Mouse (Mus musculus): ENCODE measurements around the gene Tmprss11f. TPM values are rescaled to one million over a fixed set of nuclear protein-coding genes. Genes with fewer than 3 reads are reported as not detected.
A peak's percentile ranks its signal among the peaks of the same experiment; 100 is the strongest.
"Not testable (repeated sequence)": the region's sequence is repeated elsewhere in the genome, so short reads cannot be mapped to it uniquely, and the experiment has no call there.

Gene Tmprss11f
- 0.03 TPM in 1 of 2 replicates, not detected in the other for polyA plus RNA-seq (2015; fragmentation: Nextera tagmentation; extraction: Ambion mirVana)

DNA sequence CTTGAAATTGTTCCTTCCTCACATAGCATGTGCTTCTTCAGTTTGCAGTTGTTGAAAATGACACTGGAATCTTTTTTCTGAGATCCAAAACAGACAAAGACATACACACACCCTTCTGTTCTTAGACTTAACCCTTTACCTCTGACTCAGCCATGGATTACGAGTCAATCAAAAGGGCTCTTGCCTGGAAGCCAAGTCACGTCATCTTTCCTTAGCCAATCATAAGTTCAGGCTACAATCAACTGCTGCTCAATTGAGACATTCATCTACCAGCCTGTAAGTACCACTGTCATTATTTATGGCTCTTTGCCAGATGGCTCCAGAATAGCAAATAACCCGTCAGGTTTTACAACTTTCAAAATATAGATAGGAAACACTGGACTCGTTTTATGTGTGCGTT lies at the start of gene Tmprss11f:
TSS of gene Tmprss11f (minus strand) at position 101 of the 400 bp plus-strand sequence.
- H3K27ac ChIP-seq, result no peak within 1 kb of the TSS
- no peak for ATAC-seq (replicated peaks; ENCODE audit: low FRiP score, low read depth)
- no peak for TF ChIP-seq CTCF (IDR thresholded peaks at IDR 0.05; ENCODE audit: low read depth)
- H3K27me3 ChIP-seq (ENCODE audit: insufficient read depth, low read length), result no peaks in the 10 kb centered on the region
- no peak within 1 kb of the TSS for H3K9ac ChIP-seq (ENCODE audit: low read depth, low read length)
- WGBS, result 62% methylated on average over 5 of the region's 5 CpGs
- no peak within 1 kb of the TSS for H3K4me2 ChIP-seq (ENCODE audit: low read length)
- no peaks in the 10 kb centered on the region for H3K9me3 ChIP-seq (replicated peaks; ENCODE audit: low read length)
- no peak for DNase-seq (ENCODE audit: low spot score)
- H3K4me3 ChIP-seq (replicated peaks; ENCODE audit: low read depth, low read length), result no peak within 1 kb of the TSS
- H3K4me1 ChIP-seq (replicated peaks; ENCODE audit: insufficient read depth, low read length), result no peaks in the 10 kb centered on the region
- no peaks in the 10 kb centered on the region for H3K36me3 ChIP-seq (ENCODE audit: insufficient read depth, low read length)

DNA sequence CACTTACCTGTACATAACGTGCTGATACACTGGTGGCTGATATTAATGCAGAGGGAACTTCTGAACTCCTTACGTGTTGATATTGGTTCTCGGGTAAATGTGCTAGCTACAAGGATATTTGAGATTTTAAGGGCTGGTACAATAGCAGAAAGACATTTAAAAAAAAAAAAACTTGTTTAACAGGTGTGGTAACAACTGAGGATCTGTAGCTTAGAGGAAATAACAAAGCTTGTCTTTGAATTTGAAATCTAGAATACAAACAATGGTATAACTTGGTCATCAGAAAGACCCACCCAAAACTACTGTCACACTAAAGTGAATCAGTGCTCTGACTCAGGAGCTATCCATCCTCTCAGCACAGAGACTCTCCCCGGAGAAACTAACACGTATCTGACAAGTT lies 44.0 kb upstream of the Tmprss11f start, which contains the start of gene Tmprss11b:
TSS of gene Tmprss11b (minus strand) at position 101 of the 400 bp plus-strand sequence.
- no peak within 1 kb of the TSS for H3K4me3 ChIP-seq (replicated peaks; ENCODE audit: low read depth, low read length)
- H3K9ac ChIP-seq (ENCODE audit: low read depth, low read length), result no peak within 1 kb of the TSS
- no peak for ATAC-seq (replicated peaks; ENCODE audit: low FRiP score, low read depth)
- no peak within 1 kb of the TSS for H3K27ac ChIP-seq
- no peaks in the 10 kb centered on the region for H3K36me3 ChIP-seq (ENCODE audit: insufficient read depth, low read length)
- no peak for TF ChIP-seq CTCF (IDR thresholded peaks at IDR 0.05; ENCODE audit: low read depth)
- no peak for DNase-seq (ENCODE audit: low spot score)
- no peak within 1 kb of the TSS for H3K4me2 ChIP-seq (ENCODE audit: low read length)
- no peaks in the 10 kb centered on the region for H3K4me1 ChIP-seq (replicated peaks; ENCODE audit: insufficient read depth, low read length)
- WGBS, result 69% methylated on average over 5 of the region's 5 CpGs
- no peaks in the 10 kb centered on the region for H3K27me3 ChIP-seq (ENCODE audit: insufficient read depth, low read length)
- H3K9me3 ChIP-seq (replicated peaks; ENCODE audit: low read length), result no peaks in the 10 kb centered on the region

GRCm38 (mm10) chr5:86649185-86649584 lies 17.0 kb upstream of the Tmprss11f start:
- peak; percentile 57 for DNase-seq (ENCODE audit: low spot score)
- peak; percentile 57 for TF ChIP-seq CTCF (IDR thresholded peaks at IDR 0.05; ENCODE audit: low read depth)
- not testable (repeated sequence) for H3K4me3 ChIP-seq (replicated peaks; ENCODE audit: low read depth, low read length); H3K36me3 ChIP-seq (ENCODE audit: insufficient read depth, low read length); H3K4me1 ChIP-seq (replicated peaks; ENCODE audit: insufficient read depth, low read length); H3K27ac ChIP-seq; ATAC-seq (replicated peaks; ENCODE audit: low FRiP score, low read depth); H3K9ac ChIP-seq (ENCODE audit: low read depth, low read length); H3K9me3 ChIP-seq (replicated peaks; ENCODE audit: low read length); H3K4me2 ChIP-seq (ENCODE audit: low read length); H3K27me3 ChIP-seq (ENCODE audit: insufficient read depth, low read length)
- WGBS, result 33% methylated on average over 4 of the region's 4 CpGs

GRCm38 (mm10) chr5:86640795-86641194 lies 8.6 kb upstream of the Tmprss11f start:
- H3K4me2 ChIP-seq (ENCODE audit: low read length), result no peak overlapping the region
- WGBS, result 59% methylated on average over 3 of the region's 3 CpGs
- no peaks in the 10 kb centered on the region for H3K36me3 ChIP-seq (ENCODE audit: insufficient read depth, low read length)
- no peaks in the 10 kb centered on the region for H3K27me3 ChIP-seq (ENCODE audit: insufficient read depth, low read length)
- no peak overlapping the region for H3K9ac ChIP-seq (ENCODE audit: low read depth, low read length)
- TF ChIP-seq CTCF (IDR thresholded peaks at IDR 0.05; ENCODE audit: low read depth), result no peak
- no peak for DNase-seq (ENCODE audit: low spot score)
- no peak overlapping the region for H3K4me3 ChIP-seq (replicated peaks; ENCODE audit: low read depth, low read length)
- H3K9me3 ChIP-seq (replicated peaks; ENCODE audit: low read length), result no peaks in the 10 kb centered on the region
- no peaks in the 10 kb centered on the region for H3K4me1 ChIP-seq (replicated peaks; ENCODE audit: insufficient read depth, low read length)
- no peak overlapping the region for H3K27ac ChIP-seq
- ATAC-seq (replicated peaks; ENCODE audit: low FRiP score, low read depth), result no peak

- 66% methylated on average over 2 of the region's 2 CpGs for WGBS
- no peak overlapping the region for H3K4me3 ChIP-seq (replicated peaks; ENCODE audit: low read depth, low read length)
- no peaks in the 10 kb centered on the region for H3K27me3 ChIP-seq (ENCODE audit: insufficient read depth, low read length)
- H3K4me2 ChIP-seq (ENCODE audit: low read length), result no peak overlapping the region
- ATAC-seq (replicated peaks; ENCODE audit: low FRiP score, low read depth) (no peak), DNase-seq (ENCODE audit: low spot score) (no peak)
- H3K9me3 ChIP-seq (replicated peaks; ENCODE audit: low read length), result no peaks in the 10 kb centered on the region
- no peak for TF ChIP-seq CTCF (IDR thresholded peaks at IDR 0.05; ENCODE audit: low read depth)
- no peaks in the 10 kb centered on the region for H3K36me3 ChIP-seq (ENCODE audit: insufficient read depth, low read length)
- H3K4me1 ChIP-seq (replicated peaks; ENCODE audit: insufficient read depth, low read length), result no peaks in the 10 kb centered on the region
- no peak overlapping the region for H3K27ac ChIP-seq
- H3K9ac ChIP-seq (ENCODE audit: low read depth, low read length), result no peak overlapping the region
These were observed 1.5 kb downstream of the Tmprss11f start for GRCm38 (mm10) chr5:86630700-86631099.

GRCm38 (mm10) chr5:86621778-86622177 lies 10.4 kb downstream of the Tmprss11f start:
- no peak for ATAC-seq (replicated peaks; ENCODE audit: low FRiP score, low read depth)
- no peaks in the 10 kb centered on the region for H3K36me3 ChIP-seq (ENCODE audit: insufficient read depth, low read length)
- no peak for DNase-seq (ENCODE audit: low spot score)
- no peaks in the 10 kb centered on the region for H3K27me3 ChIP-seq (ENCODE audit: insufficient read depth, low read length)
- no peak overlapping the region for H3K9ac ChIP-seq (ENCODE audit: low read depth, low read length)
- no peak for TF ChIP-seq CTCF (IDR thresholded peaks at IDR 0.05; ENCODE audit: low read depth)
- H3K4me1 ChIP-seq (replicated peaks; ENCODE audit: insufficient read depth, low read length), result no peaks in the 10 kb centered on the region
- H3K9me3 ChIP-seq (replicated peaks; ENCODE audit: low read length), result no peaks in the 10 kb centered on the region
- H3K4me3 ChIP-seq (replicated peaks; ENCODE audit: low read depth, low read length), result no peak overlapping the region
- H3K4me2 ChIP-seq (ENCODE audit: low read length), result no peak overlapping the region
- H3K27ac ChIP-seq, result no peak overlapping the region
- WGBS, result 80% methylated on average over 1 of the region's 1 CpGs

GRCm38 (mm10) chr5:86585896-86586295 lies 46.3 kb downstream of the Tmprss11f start:
- Histone ChIP-seq H3K9ac (ENCODE audit: low read depth, low read length) (no peak overlapping the region), H3K27ac (no peak overlapping the region), H3K27me3 (ENCODE audit: insufficient read depth, low read length) (no peaks in the 10 kb centered on the region), H3K9me3 (replicated peaks; ENCODE audit: low read length) (no peaks in the 10 kb centered on the region), H3K36me3 (ENCODE audit: insufficient read depth, low read length) (no peaks in the 10 kb centered on the region), H3K4me1 (replicated peaks; ENCODE audit: insufficient read depth, low read length) (no peaks in the 10 kb centered on the region), H3K4me3 (replicated peaks; ENCODE audit: low read depth, low read length) (no peak overlapping the region), H3K4me2 (ENCODE audit: low read length) (no peak overlapping the region)
- WGBS, result 87% methylated on average over 3 of the region's 3 CpGs
- no peak for DNase-seq (ENCODE audit: low spot score)
- TF ChIP-seq CTCF (IDR thresholded peaks at IDR 0.05; ENCODE audit: low read depth), result no peak
- no peak for ATAC-seq (replicated peaks; ENCODE audit: low FRiP score, low read depth)
